Mouse (Mus musculus) urinary bladder, postnatal 36 days (tissue): ENCODE data around the gene Plxnb2.

Experiments used
- DNase-seq, 2 experiments: peaks; one replicate each; pipeline ENCODE4 v3.0.0; 2022; ENCODE audit warnings: low spot score in 2 of 2, mixed read lengths in 1 of 2

Plxnb2 gene

GRCm38 (mm10) chr15:89149271-89150040 lies 31.1 kb downstream of the Plxnb2 start, which contains the start of gene Mapk11:
Gene Mapk11 (minus strand): TSS chr15:89149628.
- no peak for DNase-seq

- DNase-seq: no peak
Measured at GRCm38 (mm10) chr15:89148496-89149270, 31.9 kb downstream of the Plxnb2 start.

- no peak for DNase-seq
Measured at GRCm38 (mm10) chr15:89147895-89148294, 32.7 kb downstream of the Plxnb2 start.

- no peak for DNase-seq
Measured at GRCm38 (mm10) chr15:89147456-89147855, 33.1 kb downstream of the Plxnb2 start.

GRCm38 (mm10) chr15:89147024-89147423 lies 33.6 kb downstream of the Plxnb2 start:
- DNase-seq: peak in 1 of 2 experiments; percentile 30

GRCm38 (mm10) chr15:89146537-89146936 lies 34.1 kb downstream of the Plxnb2 start:
- DNase-seq: peak; percentile 55 to 57

- no peak for DNase-seq
Measured at GRCm38 (mm10) chr15:89145813-89146350, 34.7 kb downstream of the Plxnb2 start.

- no peak for DNase-seq
Measured at GRCm38 (mm10) chr15:89144965-89145364, 35.6 kb downstream of the Plxnb2 start.

GRCm38 (mm10) chr15:89143134-89143533 lies 37.5 kb downstream of the Plxnb2 start:
- DNase-seq: no peak

GRCm38 (mm10) chr15:89141905-89142304 lies 38.7 kb downstream of the Plxnb2 start:
- no peak for DNase-seq

- DNase-seq: no peak
Measured at GRCm38 (mm10) chr15:89141443-89141842, 39.1 kb downstream of the Plxnb2 start.

- DNase-seq: peak; percentile 41 to 63
Measured at GRCm38 (mm10) chr15:89140659-89141252, 39.8 kb downstream of the Plxnb2 start, which contains the start of gene Mapk12. Gene Mapk12 (minus strand): TSS chr15:89140703.

GRCm38 (mm10) chr15:89140048-89140658 lies 40.4 kb downstream of the Plxnb2 start:
- DNase-seq: peak; percentile 72 to 78

- no peak for DNase-seq
Measured at GRCm38 (mm10) chr15:89138531-89138930, 42.1 kb downstream of the Plxnb2 start.

GRCm38 (mm10) chr15:89138046-89138405 lies 42.6 kb downstream of the Plxnb2 start:
- DNase-seq: no peak

- no peak for DNase-seq
Measured at GRCm38 (mm10) chr15:89137378-89138045, 43.1 kb downstream of the Plxnb2 start.

- no peak for DNase-seq
Measured at GRCm38 (mm10) chr15:89136461-89137155, 44.0 kb downstream of the Plxnb2 start.

GRCm38 (mm10) chr15:89131316-89131715 lies 49.3 kb downstream of the Plxnb2 start:
- DNase-seq: no peak

GRCm38 (mm10) chr15:89130245-89130644 lies 50.3 kb downstream of the Plxnb2 start:
- DNase-seq: no peak
